Mouse (Mus musculus) midbrain, embryonic 11.5 days (tissue): ENCODE data around the gene Sult1a1. TPM values are rescaled to one million over a fixed set of nuclear protein-coding genes. Genes with fewer than 3 reads are reported as not detected.

ENCODE experiments used
- ATAC-seq: fragments of 200-750 bp; cut with Nextera tagmentation; 2 replicates; pipeline ENCODE4 v1.8.0; 2017; ENCODE audit warnings: moderate TSS enrichment, moderate library complexity; ENCODE audit not compliant: low FRiP score
- DNase-seq: peaks from one replicate; pipeline ENCODE4 v3.0.0; 2015; ENCODE audit warnings: low spot score; ENCODE audit errors: missing footprints
- H3K27ac ChIP-seq: fragments of 300-500 bp; sonication (generic); 2 replicates; pipeline ENCODE4 v1.5.1; 2014; ENCODE audit warnings: low read depth, low read length
- H3K27me3 ChIP-seq: fragments of 300-500 bp; sonication (generic); 2 replicates; pipeline ENCODE4 v1.6.1; 2014; ENCODE audit warnings: mild to moderate bottlenecking, low read length, moderate library complexity, mixed read lengths; ENCODE audit not compliant: control insufficient read depth, insufficient read depth
- H3K36me3 ChIP-seq: fragments of 300-500 bp; sonication (generic); 2 replicates; pipeline ENCODE4 v1.6.1; 2014; ENCODE audit warnings: mild to moderate bottlenecking, low read length, moderate library complexity, mixed read lengths; ENCODE audit not compliant: control insufficient read depth, insufficient read depth
- H3K4me1 ChIP-seq: fragments of 300-500 bp; sonication (generic); 2 replicates; pipeline ENCODE4 v1.6.1; 2014; ENCODE audit warnings: low read length; ENCODE audit not compliant: control insufficient read depth, insufficient read depth
- H3K4me2 ChIP-seq: fragments of 300-500 bp; sonication (generic); 2 replicates; pipeline ENCODE4 v1.6.1; 2014; ENCODE audit warnings: mild to moderate bottlenecking, moderate library complexity
- H3K4me3 ChIP-seq: fragments of 300-500 bp; sonication (generic); 2 replicates; pipeline ENCODE4 v1.5.1; 2014; ENCODE audit warnings: low read depth, low read length
- H3K9ac ChIP-seq: fragments of 300-500 bp; sonication (generic); 2 replicates; pipeline ENCODE4 v1.6.1; 2014; ENCODE audit warnings: low read length
- H3K9me3 ChIP-seq: fragments of 300-500 bp; sonication (generic); 2 replicates; pipeline ENCODE4 v1.6.1; 2016; ENCODE audit warnings: low read length; ENCODE audit not compliant: control insufficient read depth
- WGBS: fragments of 180-500 bp; shearing (Covaris S2); extraction: QIAGEN DNeasy Blood & Tissue Kit; methylation state at CpG from one replicate; pipeline ENCODE4 v1.1.7; 2014; 5-methylcytosine and 5-hydroxymethylcytosine counted together
- polyA plus RNA-seq: library from polyadenylated mRNA; unstranded; fragments of >200 nt; fragmentation: Nextera tagmentation; extraction: Ambion mirVana; gene quantifications from 2 replicates; pipeline ENCODE4 v1.2.1, GENCODE M21; 2014

Sult1a1 gene
- 0.10 and 0.69 TPM in 2 replicates for polyA plus RNA-seq

DNA sequence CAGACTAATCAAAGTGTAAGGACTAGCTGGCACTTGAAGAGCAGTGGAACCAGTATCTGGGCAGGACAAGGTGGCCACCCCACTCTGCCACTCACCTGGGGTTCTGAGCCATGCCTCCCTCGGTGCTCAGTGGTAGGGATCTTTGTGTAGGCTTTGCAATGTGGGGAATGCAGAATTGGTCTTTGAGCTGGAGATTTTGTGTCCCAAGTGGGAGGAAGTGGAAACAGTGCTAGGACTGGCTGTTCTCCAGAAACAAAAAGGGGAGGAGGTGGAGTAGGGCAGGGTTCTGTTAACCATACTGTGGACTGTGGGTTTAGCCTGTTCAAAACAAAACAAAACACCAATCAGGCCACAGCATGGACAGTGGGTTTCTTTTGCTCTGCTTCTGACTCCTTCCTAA, at the start of gene Sult1a1:
TSS of gene Sult1a1 (minus strand) at position 226 of the 400 bp plus-strand sequence.
- no peak for DNase-seq
- no peak within 1 kb of the TSS for H3K27ac ChIP-seq
- no peak for ATAC-seq
- no peaks in the 10 kb centered on the region for H3K4me1 ChIP-seq
- no peak within 1 kb of the TSS for H3K4me3 ChIP-seq
- WGBS, result 81% methylated on average over 1 of the region's 1 CpGs
- H3K36me3 ChIP-seq, result 0 out of 2 replicates have a peak, but pooled peaks cover 3% of the 10 kb centered on the region
- no peaks in the 10 kb centered on the region for H3K9me3 ChIP-seq
- no peak within 1 kb of the TSS for H3K9ac ChIP-seq
- H3K27me3 ChIP-seq, result no peaks in the 10 kb centered on the region
- H3K4me2 ChIP-seq, result no peak within 1 kb of the TSS

DNA sequence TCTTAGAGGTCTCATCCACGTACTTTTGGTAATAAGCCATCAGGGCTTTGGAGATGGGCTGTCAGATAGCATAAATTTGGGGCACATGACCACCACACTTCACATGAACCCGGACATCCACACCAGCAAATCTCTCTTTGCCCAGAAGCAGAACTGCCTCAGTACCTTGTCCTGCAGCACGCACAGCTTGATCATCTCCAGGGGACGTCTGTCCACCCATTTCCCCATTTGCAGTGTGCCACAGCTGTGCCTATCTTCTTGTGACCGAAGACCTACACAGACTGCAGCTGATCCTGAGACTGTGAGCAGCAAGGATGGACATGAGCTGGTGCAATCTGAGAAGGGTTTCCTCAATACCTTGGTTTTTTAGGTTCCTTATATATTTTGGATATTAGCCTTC, 49.4 kb upstream of the Sult1a1 start:
- Histone ChIP-seq H3K27ac (no peak overlapping the region), H3K27me3 (no peaks in the 10 kb centered on the region), H3K4me1 (no peaks in the 10 kb centered on the region), H3K9me3 (no peaks in the 10 kb centered on the region), H3K4me3 (no peak overlapping the region), H3K4me2 (no peak overlapping the region), H3K36me3 (no peaks in the 10 kb centered on the region), H3K9ac (no peak overlapping the region)
- 86% methylated on average over 5 of the region's 5 CpGs for WGBS
- no peak for ATAC-seq
- no peak for DNase-seq

DNA sequence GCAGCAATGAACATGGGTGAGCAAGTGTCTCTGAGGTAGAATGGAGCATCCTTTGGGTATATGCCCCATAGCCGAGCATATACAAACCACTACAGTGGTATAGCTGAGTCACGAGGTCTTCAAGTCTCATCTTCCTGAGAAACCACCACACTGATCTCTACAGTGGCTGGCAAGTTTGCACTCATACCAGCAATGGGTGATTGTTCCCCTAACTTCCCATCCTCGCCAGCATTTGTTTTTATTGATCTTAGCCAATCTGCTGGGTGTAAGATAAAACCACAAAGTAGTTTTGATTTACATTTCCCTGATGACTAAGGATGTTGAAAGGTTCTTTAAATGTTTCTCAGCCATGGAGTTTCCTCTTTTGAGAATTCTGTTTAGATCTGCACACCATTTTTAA, 48.8 kb upstream of the Sult1a1 start:
- H3K9me3 ChIP-seq, result no peaks in the 10 kb centered on the region
- H3K27ac ChIP-seq, result no peak overlapping the region
- no peak for ATAC-seq
- no peak overlapping the region for H3K4me3 ChIP-seq
- 79% methylated on average over 3 of the region's 3 CpGs for WGBS
- no peaks in the 10 kb centered on the region for H3K36me3 ChIP-seq
- no peak overlapping the region for H3K9ac ChIP-seq
- DNase-seq, result no peak
- H3K27me3 ChIP-seq, result no peaks in the 10 kb centered on the region
- H3K4me1 ChIP-seq, result no peaks in the 10 kb centered on the region
- no peak overlapping the region for H3K4me2 ChIP-seq

DNA sequence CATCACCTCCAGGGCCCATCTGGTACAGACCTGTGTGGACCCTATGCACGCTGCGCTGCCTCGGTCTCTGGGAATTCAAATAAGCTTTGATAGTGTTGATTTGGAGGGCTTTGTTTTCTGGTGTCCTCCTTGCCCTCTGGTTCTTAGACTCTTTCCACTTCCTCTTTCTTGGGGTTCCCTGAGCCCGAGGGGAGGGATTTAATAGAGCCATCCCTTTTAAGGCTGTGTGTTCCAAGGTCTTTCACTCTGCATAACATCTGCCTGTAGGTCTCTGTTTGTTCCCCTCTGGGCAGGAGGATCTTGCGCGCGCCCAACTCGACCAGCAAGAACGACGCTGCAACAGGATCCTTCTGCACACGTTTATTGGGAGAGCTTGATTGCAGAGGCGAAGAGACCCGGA, 45.4 kb upstream of the Sult1a1 start:
- Histone ChIP-seq H3K9me3 (no peaks in the 10 kb centered on the region), H3K4me3 (no peak overlapping the region), H3K9ac (no peak overlapping the region), H3K36me3 (no peaks in the 10 kb centered on the region), H3K27me3 (no peaks in the 10 kb centered on the region), H3K27ac (no peak overlapping the region), H3K4me1 (no peaks in the 10 kb centered on the region), H3K4me2 (no peak overlapping the region)
- DNase-seq (no peak), ATAC-seq (no peak)
- 92% methylated on average over 13 of the region's 13 CpGs for WGBS

DNA sequence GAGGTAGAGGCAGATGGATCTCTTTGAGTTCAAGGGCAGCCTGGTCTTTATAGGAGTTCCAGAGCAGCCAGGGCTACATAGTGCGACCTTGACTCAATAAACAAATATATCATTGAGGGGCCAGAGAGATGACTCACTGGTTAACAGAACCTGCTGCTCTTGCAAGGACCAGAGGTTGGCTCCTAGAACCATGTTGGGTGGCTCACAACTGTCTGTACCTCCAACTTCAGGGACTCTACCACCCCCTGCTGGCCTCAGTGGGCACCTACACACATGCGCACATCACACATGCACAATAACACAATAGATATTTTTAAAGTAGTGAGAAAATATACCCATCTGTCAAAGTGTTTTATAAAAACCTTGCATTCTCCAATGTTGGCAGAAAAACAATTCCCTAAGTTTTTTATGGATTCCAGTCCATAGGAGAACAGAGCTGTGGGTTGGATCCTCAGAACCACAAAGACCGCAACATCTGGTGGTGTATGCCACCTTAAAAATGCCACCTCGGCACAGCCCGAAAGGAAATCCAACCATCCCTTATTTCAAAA, 42.6 kb upstream of the Sult1a1 start:
- H3K36me3 ChIP-seq, result no peaks in the 10 kb centered on the region
- H3K4me3 ChIP-seq, result no peak overlapping the region
- H3K9ac ChIP-seq, result no peak overlapping the region
- no peaks in the 10 kb centered on the region for H3K4me1 ChIP-seq
- H3K27ac ChIP-seq, result no peak overlapping the region
- no peaks in the 10 kb centered on the region for H3K27me3 ChIP-seq
- ATAC-seq (no peak), DNase-seq (no peak)
- no peak overlapping the region for H3K4me2 ChIP-seq
- 94% methylated on average over 5 of the region's 5 CpGs for WGBS
- no peaks in the 10 kb centered on the region for H3K9me3 ChIP-seq

DNA sequence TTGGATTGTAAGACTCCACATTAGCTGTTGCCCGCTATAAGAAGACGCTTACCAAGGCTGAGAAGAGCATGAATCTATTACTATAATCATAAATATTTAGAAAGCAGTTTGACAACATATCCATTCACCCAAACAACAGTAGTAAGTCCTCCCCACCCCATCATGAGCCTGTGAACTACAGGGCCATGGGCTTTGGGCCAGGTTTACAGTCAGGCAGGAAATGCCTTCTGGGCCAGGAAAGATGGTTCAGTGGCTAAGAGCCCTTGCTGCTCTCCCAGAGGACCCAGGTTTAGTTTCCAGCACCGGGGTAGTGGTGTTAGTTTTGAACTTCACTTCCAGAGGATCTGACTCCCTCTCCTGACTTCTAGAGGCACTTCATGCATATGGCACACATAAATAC, 41.3 kb upstream of the Sult1a1 start:
- no peaks in the 10 kb centered on the region for H3K4me1 ChIP-seq
- no peaks in the 10 kb centered on the region for H3K27me3 ChIP-seq
- H3K9ac ChIP-seq, result no peak overlapping the region
- ATAC-seq (no peak), DNase-seq (no peak)
- H3K9me3 ChIP-seq, result no peaks in the 10 kb centered on the region
- H3K36me3 ChIP-seq, result no peaks in the 10 kb centered on the region
- H3K4me2 ChIP-seq, result no peak overlapping the region
- H3K27ac ChIP-seq, result no peak overlapping the region
- H3K4me3 ChIP-seq, result no peak overlapping the region
- 88% methylated on average over 3 of the region's 3 CpGs for whole genome bisulfite sequencing

DNA sequence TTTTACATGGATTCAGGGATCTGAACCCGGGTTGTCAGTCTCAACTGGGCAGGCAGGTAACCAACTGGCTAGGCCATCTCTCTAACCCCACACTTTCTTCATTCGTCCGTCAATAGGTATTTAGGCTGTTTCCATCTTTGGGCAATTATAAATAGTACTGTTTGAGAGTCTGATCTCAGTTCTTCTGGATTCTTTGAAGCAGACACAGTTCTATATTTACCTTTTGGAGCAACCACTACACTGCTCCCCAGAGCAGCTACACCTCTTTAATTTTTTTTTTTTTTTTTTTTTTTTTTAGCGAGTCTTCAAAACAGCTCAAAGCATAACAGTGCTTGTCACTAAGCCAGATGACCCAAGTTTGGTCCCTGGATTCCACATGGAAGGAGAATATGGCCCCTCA, 39.4 kb upstream of the Sult1a1 start:
- Histone ChIP-seq H3K27me3 (no peaks in the 10 kb centered on the region), H3K36me3 (no peaks in the 10 kb centered on the region), H3K27ac (no peak overlapping the region), H3K4me1 (no peaks in the 10 kb centered on the region), H3K9ac (no peak overlapping the region), H3K9me3 (no peaks in the 10 kb centered on the region), H3K4me3 (no peak overlapping the region), H3K4me2 (no peak overlapping the region)
- WGBS, result 85% methylated on average over 4 of the region's 4 CpGs
- DNase-seq, result no peak
- ATAC-seq, result no peak

DNA sequence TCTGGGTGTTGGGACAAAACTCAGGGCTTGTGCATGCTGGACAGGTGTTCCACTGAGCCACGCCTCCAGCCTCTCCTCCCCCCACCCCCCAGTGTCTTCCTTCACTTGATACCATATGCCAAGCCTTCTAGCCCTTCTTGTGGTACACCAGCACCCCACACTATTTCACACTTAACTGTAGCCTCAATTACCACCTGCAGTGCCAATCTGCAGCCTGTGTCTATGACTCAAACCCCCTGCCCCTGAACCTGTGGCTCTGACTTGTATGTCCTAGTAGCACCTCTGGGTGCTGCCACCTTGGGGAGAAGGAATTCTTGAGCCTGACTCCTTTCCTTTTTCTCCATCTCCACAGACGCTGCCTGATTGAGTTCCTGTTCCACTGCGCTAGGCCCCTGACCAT, 35.7 kb upstream of the Sult1a1 start:
- Histone ChIP-seq H3K36me3 (no peaks in the 10 kb centered on the region), H3K4me2 (no peak overlapping the region), H3K27me3 (no peaks in the 10 kb centered on the region), H3K27ac (no peak overlapping the region), H3K4me1 (no peaks in the 10 kb centered on the region), H3K9me3 (no peaks in the 10 kb centered on the region), H3K9ac (no peak overlapping the region), H3K4me3 (no peak overlapping the region)
- no peak for DNase-seq
- 78% methylated on average over 3 of the region's 3 CpGs for WGBS
- ATAC-seq, result no peak

DNA sequence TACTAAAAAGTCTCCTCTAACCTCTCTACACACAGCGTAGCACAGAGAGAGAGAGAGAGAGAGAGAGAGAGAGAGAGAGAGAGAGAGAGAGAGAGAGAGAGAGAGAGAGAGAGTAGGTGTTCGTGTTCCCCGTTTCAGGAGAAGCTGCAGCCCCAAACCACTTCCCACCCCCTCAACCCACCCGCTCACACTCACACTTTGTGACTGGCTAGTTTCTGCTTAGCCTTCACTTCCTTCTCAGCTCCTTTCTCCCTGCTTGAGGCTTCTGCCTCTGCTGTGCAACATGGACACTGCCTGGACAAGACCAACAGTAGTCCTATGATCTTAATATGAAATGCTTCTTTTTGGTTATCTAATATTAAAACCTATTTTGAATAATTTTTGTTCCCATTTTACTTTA, 34.0 kb upstream of the Sult1a1 start:
- DNase-seq (no peak), ATAC-seq (no peak)
- Histone ChIP-seq H3K36me3 (no peaks in the 10 kb centered on the region), H3K27ac (no peak overlapping the region), H3K27me3 (peaks cover under 1% of the 10 kb centered on the region; the same call in 1 of the 2 replicates), H3K4me2 (no peak overlapping the region), H3K4me1 (0 out of 2 replicates have a peak, but pooled peaks cover 1% of the 10 kb centered on the region), H3K9me3 (no peaks in the 10 kb centered on the region), H3K9ac (no peak overlapping the region), H3K4me3 (no peak overlapping the region)
- WGBS, result 86% methylated on average over 4 of the region's 4 CpGs
